In genomic region chr13:107880551-107880950, GRCm38 (mm10) we compare ENCODE assay signal across 13 mouse cellular contexts.
"Had no signal": no experiment of that assay in that cellular context is flagged by ENCODE, and none has a peak within 500 bp of the region (broad histone marks: within the 10 kb centered on the region; RNA-seq: fewer than 3 reads in every experiment).

No protein-coding gene starts in this region.

- H3K4me3 ChIP-seq: kidney, embryonic 15.5 days; limb, embryonic 15.5 days; liver, embryonic 12.5 days; lung, embryonic 15.5 days; midbrain, embryonic 10.5 days; midbrain, embryonic 15.5 days; neural tube, embryonic 13.5 days had no signal

- H3K9ac ChIP-seq: kidney, embryonic 15.5 days; limb, embryonic 15.5 days; liver, embryonic 12.5 days; lung, embryonic 15.5 days; midbrain, embryonic 15.5 days; neural tube, embryonic 13.5 days had no signal

- H3K4me2 ChIP-seq: kidney, embryonic 15.5 days; limb, embryonic 15.5 days; liver, embryonic 12.5 days; lung, embryonic 15.5 days; midbrain, embryonic 15.5 days; neural tube, embryonic 13.5 days had no signal

- H3K9me3 ChIP-seq: kidney, embryonic 15.5 days; limb, embryonic 15.5 days; lung, embryonic 15.5 days; midbrain, embryonic 10.5 days; midbrain, embryonic 15.5 days had no signal

- ATAC-seq: liver, embryonic 12.5 days; midbrain, embryonic 15.5 days had no signal

- DNase-seq: kidney, adult 2 months; kidney, postnatal 14 days; retina, postnatal 1 day; right cerebral cortex, postnatal 4 days; spleen, adult 18-20 months; thymus, postnatal 36 days had no signal

- H3K27ac ChIP-seq: kidney, embryonic 15.5 days; limb, embryonic 15.5 days; liver, embryonic 12.5 days; midbrain, embryonic 10.5 days; midbrain, embryonic 15.5 days; neural tube, embryonic 13.5 days had no signal

- H3K4me1 ChIP-seq: liver, embryonic 12.5 days had no signal

- H3K27me3 ChIP-seq: kidney, embryonic 15.5 days; limb, embryonic 15.5 days; lung, embryonic 15.5 days; midbrain, embryonic 15.5 days; neural tube, embryonic 13.5 days had no signal

- H3K36me3 ChIP-seq: kidney, embryonic 15.5 days; limb, embryonic 15.5 days; liver, embryonic 12.5 days; lung, embryonic 15.5 days; midbrain, embryonic 15.5 days; neural tube, embryonic 13.5 days had no signal
